Mouse (Mus musculus) C2C12 (cell line): ENCODE measurements around the gene Ctnnbl1.

ENCODE experiments used
- CTCF ChIP-seq: IDR thresholded peaks from one replicate; pipeline ENCODE4 v1.5.1; 2011; ENCODE audit not compliant: control insufficient read depth, insufficient read depth, insufficient read length
- MAX ChIP-seq: IDR thresholded peaks from one replicate; pipeline ENCODE4 v1.6.1; 2011; ENCODE audit warnings: mild to moderate bottlenecking, control low read depth
- MYOD1 ChIP-seq: IDR thresholded peaks from one replicate; pipeline ENCODE4 v1.6.1; 2011; ENCODE audit warnings: low read depth; ENCODE audit not compliant: control insufficient read depth, insufficient read length

- TF ChIP-seq CTCF (no peak), MYOD1 (no peak), MAX (no peak)
Observed at GRCm38 (mm10) chr2:157809341-157809740, 72.1 kb downstream of the Ctnnbl1 start.
